Mouse (Mus musculus) retina, embryonic 14.5 days (tissue): ENCODE data around the gene Rbm12b1.
"Not testable (repeated sequence)": the region's sequence is repeated elsewhere in the genome, so short reads cannot be mapped to it uniquely, and the experiment has no call there.

Experiments used
- DNase-seq: peaks from one replicate; pipeline ENCODE4 v3.0.0-alpha.2; 2015; ENCODE audit warnings: low spot score

The Rbm12b1 gene

DNA sequence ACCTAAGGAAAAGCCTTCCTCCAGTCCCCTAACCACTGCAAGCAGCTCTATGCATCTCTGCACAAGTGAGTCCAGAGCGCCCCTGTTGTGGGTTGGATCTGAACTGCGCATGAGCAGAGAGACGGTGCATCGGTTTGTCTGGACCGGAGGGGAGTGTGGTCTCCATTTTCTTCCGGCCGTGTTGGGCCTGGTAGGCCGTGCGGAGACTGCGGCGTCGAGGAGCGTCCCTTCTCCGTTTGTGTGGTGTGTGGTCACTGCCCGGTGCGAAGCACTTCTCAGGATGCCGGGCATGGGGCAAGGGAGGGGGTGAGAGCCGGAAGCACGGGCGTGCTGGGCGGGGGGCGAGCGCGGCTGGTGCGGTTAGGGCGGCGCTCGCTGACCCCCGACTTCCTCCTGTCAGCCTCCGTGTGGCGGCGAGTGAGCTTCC lies at the start of gene Rbm12b1:
Rbm12b1 (plus strand) TSS at position 124 of the 427 bp plus-strand sequence.
- peak; percentile 85 for DNase-seq

DNA sequence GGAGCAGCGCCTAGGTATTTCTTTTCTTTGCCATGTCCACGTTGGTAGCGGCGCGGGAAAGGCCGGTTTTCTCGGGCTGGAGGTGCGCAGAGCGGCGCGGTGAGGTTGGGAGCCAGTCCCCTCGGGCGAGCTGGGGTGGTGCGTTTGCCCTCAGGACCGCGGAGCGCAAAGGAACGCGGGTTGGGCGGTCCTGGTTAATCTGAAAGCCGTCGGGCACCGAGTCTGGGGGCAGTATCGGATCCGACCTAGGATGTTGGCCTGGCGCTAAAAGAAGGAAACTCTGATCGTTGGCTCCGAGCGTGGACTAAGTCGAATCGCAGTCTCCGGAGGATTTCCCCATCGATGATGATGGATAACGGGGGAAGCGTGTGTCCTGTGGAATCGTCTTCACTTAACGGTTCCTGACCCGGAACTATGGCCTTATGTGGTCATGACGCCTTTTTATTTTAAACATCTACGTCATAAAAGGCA lies 563 bp downstream of the Rbm12b1 start:
- not testable (repeated sequence) for DNase-seq

DNA sequence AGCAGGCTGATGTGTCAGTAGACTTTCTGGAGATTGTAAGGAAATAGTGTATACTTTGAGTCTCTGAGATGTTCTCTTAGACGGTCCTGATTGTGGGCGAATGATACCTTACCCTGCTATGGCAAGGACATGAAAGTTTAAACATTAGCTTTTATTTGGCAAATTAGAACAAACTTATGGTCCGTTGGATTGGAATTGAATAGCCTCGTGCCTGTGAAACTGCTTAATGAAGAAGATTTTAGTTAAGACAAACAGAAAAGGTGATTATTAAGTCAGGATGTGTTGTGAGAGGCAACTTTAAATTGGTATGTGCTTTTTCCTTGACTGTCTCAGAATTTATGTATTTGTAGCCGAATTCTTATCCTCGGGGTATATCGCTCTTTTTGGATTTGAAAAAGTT lies 1.5 kb downstream of the Rbm12b1 start:
- not testable (repeated sequence) for DNase-seq

DNA sequence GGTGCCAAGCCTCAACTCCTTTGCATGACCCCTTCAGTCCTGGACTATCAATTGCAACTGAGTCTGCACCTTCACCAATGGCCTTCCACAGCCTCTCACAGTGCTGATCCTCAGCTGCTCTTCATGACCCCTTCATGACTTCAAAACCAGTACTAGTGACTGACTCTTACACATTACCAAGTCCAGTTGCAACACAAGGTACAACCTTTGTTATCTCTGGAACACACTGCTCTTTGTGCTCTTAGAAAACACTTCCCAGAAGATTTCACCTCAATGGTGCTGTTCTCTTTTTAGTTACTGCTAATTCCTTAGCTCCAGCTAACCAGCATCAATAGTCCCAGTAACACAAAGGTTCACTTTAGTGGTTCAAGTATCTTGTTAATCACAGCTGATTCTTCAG lies 7.6 kb downstream of the Rbm12b1 start:
- DNase-seq, result no peak

DNA sequence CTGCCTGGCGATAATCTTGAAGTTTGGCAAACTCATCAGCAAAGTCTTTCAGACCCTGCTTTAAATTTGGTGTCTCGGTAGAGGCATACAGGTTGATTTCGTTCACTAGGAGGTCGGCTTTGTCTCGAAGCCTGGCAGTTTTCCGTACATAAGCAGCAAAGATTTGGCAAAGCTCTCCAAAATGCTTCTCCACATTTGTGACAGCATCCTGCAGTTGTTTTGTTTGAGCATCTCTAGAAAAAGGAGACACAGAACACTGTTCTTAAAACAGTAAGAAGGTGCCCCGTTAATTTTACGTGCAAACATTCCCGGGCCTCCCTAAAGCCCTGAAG lies 30.9 kb downstream of the Rbm12b1 start:
- no peak for DNase-seq

DNA sequence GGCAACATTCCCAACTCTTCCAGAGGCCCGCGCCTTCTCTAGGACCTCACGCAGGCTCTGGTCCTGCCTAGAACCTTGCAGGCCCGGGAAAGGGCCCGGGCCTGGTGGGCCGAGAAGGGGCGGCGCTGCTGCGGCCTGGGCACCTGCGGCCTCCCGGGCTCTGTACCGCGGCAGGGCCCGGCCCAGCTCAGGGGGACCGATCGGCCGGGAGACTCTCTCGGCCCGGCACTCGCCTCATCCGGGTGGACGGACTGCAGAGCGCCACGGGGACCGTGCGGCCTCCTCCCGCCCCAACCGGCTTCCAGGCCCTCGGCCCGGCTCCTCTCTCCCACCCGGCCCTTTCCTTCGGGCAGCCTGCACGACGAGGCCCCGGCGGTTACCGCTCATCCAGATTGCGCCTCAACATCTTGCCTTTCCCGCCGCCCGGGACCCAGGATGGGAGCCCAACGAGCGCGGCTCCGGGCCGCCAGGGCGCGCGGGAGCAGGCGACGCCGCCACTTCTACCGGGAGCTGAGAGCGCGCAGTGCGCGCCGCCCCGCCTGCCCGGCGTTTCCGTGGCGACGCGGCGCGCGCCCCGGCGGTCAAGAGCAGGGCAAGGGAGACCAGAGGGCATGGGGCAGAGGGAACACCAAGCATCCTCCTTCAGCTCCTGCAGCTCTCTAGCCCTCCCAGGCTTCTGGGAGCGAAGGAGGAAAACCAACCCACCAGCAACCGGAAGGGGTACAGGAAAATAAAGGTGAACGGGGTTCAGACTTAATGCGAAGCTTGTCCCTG lies 31.4 kb downstream of the Rbm12b1 start, which contains the start of gene Fam92a:
Fam92a (minus strand) TSS at position 698 of the 774 bp plus-strand sequence.
- peak; percentile 80 for DNase-seq

DNA sequence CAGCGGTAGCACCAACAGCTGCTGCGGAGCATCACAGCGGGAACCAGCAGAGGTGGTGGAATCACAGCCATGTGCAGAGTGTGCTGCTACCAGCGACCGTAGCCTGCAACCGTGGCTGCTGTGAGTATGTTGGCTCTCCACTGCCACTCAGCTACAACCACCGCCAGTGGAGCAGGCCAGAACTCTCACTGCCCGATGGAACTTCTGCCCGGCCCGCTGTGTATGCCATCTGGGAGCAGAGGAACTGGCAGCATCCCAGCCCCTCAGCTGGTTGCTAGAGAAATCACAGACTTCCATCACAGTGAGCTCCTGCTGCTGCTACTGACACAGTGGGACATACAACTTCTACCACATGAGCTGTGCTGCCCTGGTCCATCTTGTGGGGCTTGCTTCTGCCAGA lies 38.9 kb downstream of the Rbm12b1 start:
- no peak for DNase-seq
